ENCODE assay signal across 14 mouse cellular contexts in the genomic region with DNA sequence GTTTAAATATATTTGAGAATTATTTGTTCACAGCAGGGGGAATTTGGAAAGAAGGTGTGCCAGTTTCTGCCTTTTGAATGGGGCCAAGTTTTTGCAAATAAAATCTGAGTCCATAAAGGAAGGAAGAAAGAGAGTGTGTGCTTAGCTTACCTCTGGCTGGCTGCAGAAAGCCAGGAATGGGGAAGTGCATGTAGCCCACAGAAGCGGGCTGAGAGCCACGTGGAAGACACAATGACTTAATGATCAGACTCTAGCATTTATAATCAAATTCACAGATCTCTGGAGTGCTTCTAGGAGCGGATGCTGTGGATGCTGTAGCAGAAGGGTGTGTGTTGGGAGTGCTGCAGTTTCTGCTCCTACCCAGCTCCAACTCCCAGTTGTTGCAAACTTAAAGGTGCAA.
"Had no signal": no experiment of that assay in that cellular context is flagged by ENCODE, and none has a peak within 500 bp of the region (broad histone marks: within the 10 kb centered on the region; RNA-seq: fewer than 3 reads in every experiment).

No protein-coding gene starts in this region.

- H3K4me3 ChIP-seq: layer of hippocampus, adult 2 months; limb, embryonic 13.5 days; midbrain, embryonic 10.5 days; myocyte; neural tube, embryonic 15.5 days had no signal

- H3K27me3 ChIP-seq: limb, embryonic 13.5 days; neural tube, embryonic 15.5 days had no signal

- H3K4me2 ChIP-seq: limb, embryonic 13.5 days; neural tube, embryonic 15.5 days had no signal

- H3K4me1 ChIP-seq: limb, embryonic 13.5 days; neural tube, embryonic 15.5 days had no signal

- H3K27ac ChIP-seq: layer of hippocampus, adult 2 months; limb, embryonic 13.5 days; liver, embryonic 14.5 days; midbrain, embryonic 10.5 days; neural tube, embryonic 15.5 days had no signal

- DNase-seq: kidney, adult 18-20 months; kidney, postnatal 10 days; kidney, postnatal 4 days; left cerebral cortex, postnatal 4 days; lung, postnatal 10 days; midbrain, embryonic 14.5 days; thymus, adult 18-20 months; thymus, postnatal 14 days had no signal

- H3K36me3 ChIP-seq: limb, embryonic 13.5 days; midbrain, embryonic 10.5 days; neural tube, embryonic 15.5 days had no signal

- H3K9me3 ChIP-seq: limb, embryonic 13.5 days; midbrain, embryonic 10.5 days; neural tube, embryonic 15.5 days had no signal

- H3K9ac ChIP-seq: limb, embryonic 13.5 days; liver, embryonic 14.5 days; neural tube, embryonic 15.5 days had no signal
